Mouse (Mus musculus) embryonic fibroblast, embryonic 13.5 days (primary cell): ENCODE data around the gene Cmbl.

Source experiments
- CTCF ChIP-seq: IDR thresholded peaks from 2 replicates; pipeline ENCODE4 v1.5.1; 2011; ENCODE audit warnings: mild to moderate bottlenecking, control low read depth, low read length, moderate library complexity, borderline replicate concordance; ENCODE audit not compliant: insufficient read depth
- POLR2A ChIP-seq: IDR thresholded peaks from 2 replicates; pipeline ENCODE4 v1.6.1; 2011; ENCODE audit warnings: low read depth, mild to moderate bottlenecking, control low read depth, low read length, moderate library complexity

GRCm38 (mm10) chr15:31565786-31566185 is 597 bp downstream of the Cmbl start:
- TF ChIP-seq CTCF (no peak), POLR2A (no peak)
